Mouse (Mus musculus) kidney, embryonic 14.5 days (tissue): ENCODE results near the gene Sestd1. TPM values are rescaled to one million over a fixed set of nuclear protein-coding genes. Genes with fewer than 3 reads are reported as not detected.

Experiments used
- ATAC-seq: fragments of 200-750 bp; cut with Nextera tagmentation; 2 replicates; pipeline ENCODE4 v1.8.0; 2017; ENCODE audit warnings: moderate number of reproducible peaks, mild to moderate bottlenecking, moderate TSS enrichment, moderate library complexity; ENCODE audit not compliant: low FRiP score, low TSS enrichment
- H3K27ac ChIP-seq: fragments of 300-500 bp; sonication (generic); 2 replicates; pipeline ENCODE4 v1.5.1; 2014; ENCODE audit warnings: low read depth, mild to moderate bottlenecking, low read length, moderate library complexity, mixed read lengths
- H3K27me3 ChIP-seq: fragments of 300-500 bp; sonication (generic); 2 replicates; pipeline ENCODE4 v1.6.1; 2014; ENCODE audit warnings: mild to moderate bottlenecking, low read length; ENCODE audit not compliant: control insufficient read depth, insufficient read depth
- H3K36me3 ChIP-seq: fragments of 300-500 bp; sonication (generic); 2 replicates; pipeline ENCODE4 v1.6.1; 2014; ENCODE audit warnings: low read length, mixed read lengths; ENCODE audit not compliant: control insufficient read depth, insufficient read depth
- H3K4me1 ChIP-seq: fragments of 300-500 bp; sonication (generic); 2 replicates; pipeline ENCODE4 v1.6.1; 2014; ENCODE audit warnings: low read length, mixed read lengths; ENCODE audit not compliant: control insufficient read depth, insufficient read depth
- H3K4me2 ChIP-seq: fragments of 300-500 bp; sonication (generic); replicated peaks from 2 replicates; pipeline ENCODE4 v1.6.1; 2014; ENCODE audit warnings: low read depth, mild to moderate bottlenecking, low read length
- H3K4me3 ChIP-seq: fragments of 300-500 bp; sonication (generic); 2 replicates; pipeline ENCODE4 v1.5.1; 2014; ENCODE audit warnings: mild to moderate bottlenecking, low read length
- H3K9ac ChIP-seq: fragments of 300-500 bp; sonication (generic); 2 replicates; pipeline ENCODE4 v1.6.1; 2014; ENCODE audit warnings: low read depth, mild to moderate bottlenecking, low read length, moderate library complexity
- H3K9me3 ChIP-seq: fragments of 300-500 bp; sonication (generic); 2 replicates; pipeline ENCODE4 v1.6.1; 2016; ENCODE audit warnings: low read length; ENCODE audit not compliant: control insufficient read depth
- WGBS: fragments of 180-500 bp; shearing (Covaris S2); extraction: QIAGEN DNeasy Blood & Tissue Kit; methylation state at CpG from one replicate; pipeline ENCODE4 v1.1.7; 2014; 5-methylcytosine and 5-hydroxymethylcytosine counted together
- polyA plus RNA-seq: library from polyadenylated mRNA; unstranded; fragments of >200 nt; fragmentation: Nextera tagmentation; extraction: Ambion mirVana; gene quantifications from 2 replicates; pipeline ENCODE4 v1.2.1, GENCODE M21; 2014

Gene Sestd1
- polyA plus RNA-seq, 1 experiment from 2014 or later: 37.6 TPM

- WGBS: 72% methylated on average over 10 of the region's 10 CpGs
- H3K27me3 ChIP-seq: no peaks in the 10 kb centered on the region
- H3K9me3 ChIP-seq: no peaks in the 10 kb centered on the region
- peaks cover 28% of the 10 kb centered on the region; the same call in 1 of the 2 replicates for H3K4me1 ChIP-seq
- H3K4me2 ChIP-seq: no peak overlapping the region
- H3K4me3 ChIP-seq: no peak overlapping the region
- H3K9ac ChIP-seq: no peak overlapping the region
- ATAC-seq: no peak
- no peak overlapping the region for H3K27ac ChIP-seq
- H3K36me3 ChIP-seq: peaks cover 17% of the 10 kb centered on the region; the same call in 1 of the 2 replicates
Measured at GRCm38 (mm10) chr2:77247200-77247830, 33.1 kb downstream of the Sestd1 start.

- WGBS: 30% methylated on average over 3 of the region's 3 CpGs
- no peaks in the 10 kb centered on the region for H3K27me3 ChIP-seq
- peaks cover 28% of the 10 kb centered on the region; the same call in 1 of the 2 replicates for H3K4me1 ChIP-seq
- H3K27ac ChIP-seq: no peak overlapping the region
- H3K36me3 ChIP-seq: peaks cover 27% of the 10 kb centered on the region; the same call in 1 of the 2 replicates
- H3K4me2 ChIP-seq: no peak overlapping the region
- no peaks in the 10 kb centered on the region for H3K9me3 ChIP-seq
- no peak overlapping the region for H3K4me3 ChIP-seq
- H3K9ac ChIP-seq: no peak overlapping the region
- ATAC-seq: 0 out of 2 replicates have a peak, but pooled peaks have one; percentile 11
Measured at GRCm38 (mm10) chr2:77245806-77246205, 34.6 kb downstream of the Sestd1 start.

GRCm38 (mm10) chr2:77242248-77242647 is 38.1 kb downstream of the Sestd1 start:
- H3K4me2 ChIP-seq: no peak overlapping the region
- H3K27me3 ChIP-seq: no peaks in the 10 kb centered on the region
- no peak overlapping the region for H3K9ac ChIP-seq
- peaks cover 9% of the 10 kb centered on the region; the same call in 1 of the 2 replicates for H3K4me1 ChIP-seq
- no peak for ATAC-seq
- 88% methylated on average over 6 of the region's 6 CpGs for WGBS
- H3K9me3 ChIP-seq: no peaks in the 10 kb centered on the region
- H3K4me3 ChIP-seq: no peak overlapping the region
- H3K36me3 ChIP-seq: peaks cover 40% of the 10 kb centered on the region
- no peak overlapping the region for H3K27ac ChIP-seq

GRCm38 (mm10) chr2:77238607-77239006 is 41.8 kb downstream of the Sestd1 start:
- Histone ChIP-seq H3K27ac (no peak overlapping the region), H3K4me1 (no peaks in the 10 kb centered on the region), H3K9me3 (no peaks in the 10 kb centered on the region), H3K36me3 (peaks cover 40% of the 10 kb centered on the region), H3K4me3 (no peak overlapping the region), H3K27me3 (no peaks in the 10 kb centered on the region), H3K9ac (no peak overlapping the region), H3K4me2 (no peak overlapping the region)
- ATAC-seq: no peak
- 97% methylated on average over 3 of the region's 3 CpGs for WGBS

GRCm38 (mm10) chr2:77238046-77238445 is 42.3 kb downstream of the Sestd1 start:
- Histone ChIP-seq H3K9ac (no peak overlapping the region), H3K4me2 (no peak overlapping the region), H3K4me3 (no peak overlapping the region), H3K4me1 (no peaks in the 10 kb centered on the region), H3K36me3 (peaks cover 43% of the 10 kb centered on the region), H3K27me3 (no peaks in the 10 kb centered on the region), H3K9me3 (no peaks in the 10 kb centered on the region), H3K27ac (no peak overlapping the region)
- WGBS: 71% methylated on average over 3 of the region's 3 CpGs
- ATAC-seq: no peak

- 94% methylated on average over 4 of the region's 4 CpGs for WGBS
- no peak overlapping the region for H3K4me3 ChIP-seq
- H3K27ac ChIP-seq: no peak overlapping the region
- H3K4me1 ChIP-seq: no peaks in the 10 kb centered on the region
- no peak overlapping the region for H3K4me2 ChIP-seq
- H3K36me3 ChIP-seq: peaks cover 49% of the 10 kb centered on the region
- no peak for ATAC-seq
- H3K27me3 ChIP-seq: no peaks in the 10 kb centered on the region
- no peaks in the 10 kb centered on the region for H3K9me3 ChIP-seq
- H3K9ac ChIP-seq: no peak overlapping the region
Measured at GRCm38 (mm10) chr2:77236860-77237259, 43.5 kb downstream of the Sestd1 start.

- no peak for ATAC-seq
- Histone ChIP-seq H3K9ac (no peak overlapping the region), H3K27ac (no peak overlapping the region), H3K36me3 (peaks cover 51% of the 10 kb centered on the region), H3K27me3 (no peaks in the 10 kb centered on the region), H3K9me3 (no peaks in the 10 kb centered on the region), H3K4me1 (no peaks in the 10 kb centered on the region), H3K4me2 (no peak overlapping the region), H3K4me3 (no peak overlapping the region)
- 88% methylated on average over 4 of the region's 4 CpGs for WGBS
Measured at GRCm38 (mm10) chr2:77235896-77236295, 44.5 kb downstream of the Sestd1 start.

GRCm38 (mm10) chr2:77232604-77233003 is 47.8 kb downstream of the Sestd1 start:
- no peak overlapping the region for H3K9ac ChIP-seq
- H3K36me3 ChIP-seq: peaks cover 38% of the 10 kb centered on the region
- H3K27me3 ChIP-seq: no peaks in the 10 kb centered on the region
- no peak overlapping the region for H3K27ac ChIP-seq
- no peaks in the 10 kb centered on the region for H3K4me1 ChIP-seq
- no peaks in the 10 kb centered on the region for H3K9me3 ChIP-seq
- no peak for ATAC-seq
- H3K4me2 ChIP-seq: no peak overlapping the region
- H3K4me3 ChIP-seq: no peak overlapping the region
- WGBS: 91% methylated on average over 2 of the region's 2 CpGs

GRCm38 (mm10) chr2:77220960-77221359 is 59.4 kb downstream of the Sestd1 start:
- Histone ChIP-seq H3K4me3 (no peak overlapping the region), H3K9me3 (no peaks in the 10 kb centered on the region), H3K27me3 (no peaks in the 10 kb centered on the region), H3K36me3 (peaks cover 17% of the 10 kb centered on the region; the same call in 1 of the 2 replicates), H3K4me2 (no peak overlapping the region), H3K9ac (no peak overlapping the region), H3K27ac (no peak overlapping the region), H3K4me1 (no peaks in the 10 kb centered on the region)
- 99% methylated on average over 2 of the region's 2 CpGs for WGBS
- no peak for ATAC-seq
